Mouse (Mus musculus): Measurements from ENCODE around the gene Gse1.

Gse1 gene

GRCm38 (mm10) chr8:120372684-120373083 lies 144.4 kb downstream of the Gse1 start:
- no peak for DNase-seq (ENCODE audit: extremely low spot score, low spot score)

GRCm38 (mm10) chr8:120373621-120374020 lies 145.4 kb downstream of the Gse1 start:
- DNase-seq (ENCODE audit: extremely low spot score, low spot score) = no peak

GRCm38 (mm10) chr8:120374070-120374469 lies 145.8 kb downstream of the Gse1 start:
- DNase-seq (ENCODE audit: extremely low spot score, low spot score) = no peak

GRCm38 (mm10) chr8:120374514-120374913 lies 146.3 kb downstream of the Gse1 start:
- DNase-seq (ENCODE audit: extremely low spot score, low spot score) = peak; percentile 85

- no peak for DNase-seq (ENCODE audit: extremely low spot score, low spot score)
These were observed 146.9 kb downstream of the Gse1 start for GRCm38 (mm10) chr8:120375170-120375569.

GRCm38 (mm10) chr8:120376215-120376614 lies 148.0 kb downstream of the Gse1 start:
- DNase-seq (ENCODE audit: extremely low spot score, low spot score) = no peak

GRCm38 (mm10) chr8:120376847-120377802 lies 148.9 kb downstream of the Gse1 start:
- no peak for DNase-seq (ENCODE audit: extremely low spot score, low spot score)

GRCm38 (mm10) chr8:120377803-120378189 lies 149.5 kb downstream of the Gse1 start:
- DNase-seq (ENCODE audit: extremely low spot score, low spot score) = no peak

GRCm38 (mm10) chr8:120378306-120378705 lies 150.1 kb downstream of the Gse1 start:
- DNase-seq (ENCODE audit: extremely low spot score, low spot score) = no peak

GRCm38 (mm10) chr8:120379015-120379414 lies 150.8 kb downstream of the Gse1 start:
- DNase-seq (ENCODE audit: extremely low spot score, low spot score) = no peak

- no peak for DNase-seq (ENCODE audit: extremely low spot score, low spot score)
These were observed 153.6 kb downstream of the Gse1 start for GRCm38 (mm10) chr8:120381865-120382264.

GRCm38 (mm10) chr8:120382436-120383203 lies 154.4 kb downstream of the Gse1 start:
- no peak for DNase-seq (ENCODE audit: extremely low spot score, low spot score)

- DNase-seq (ENCODE audit: extremely low spot score, low spot score) = no peak
These were observed 154.9 kb downstream of the Gse1 start for GRCm38 (mm10) chr8:120383204-120383560.

- no peak for DNase-seq (ENCODE audit: extremely low spot score, low spot score)
These were observed 155.5 kb downstream of the Gse1 start for GRCm38 (mm10) chr8:120383713-120384112.

- no peak for DNase-seq (ENCODE audit: extremely low spot score, low spot score)
These were observed 156.5 kb downstream of the Gse1 start for GRCm38 (mm10) chr8:120384745-120385144.

- DNase-seq (ENCODE audit: extremely low spot score, low spot score) = no peak
These were observed 160.0 kb downstream of the Gse1 start for GRCm38 (mm10) chr8:120388246-120388645.

- DNase-seq (ENCODE audit: extremely low spot score, low spot score) = no peak
These were observed 162.3 kb downstream of the Gse1 start for GRCm38 (mm10) chr8:120390598-120390997.

GRCm38 (mm10) chr8:120391856-120392255 lies 163.6 kb downstream of the Gse1 start:
- DNase-seq (ENCODE audit: extremely low spot score, low spot score) = no peak

- DNase-seq (ENCODE audit: extremely low spot score, low spot score) = no peak
These were observed 164.8 kb downstream of the Gse1 start for GRCm38 (mm10) chr8:120393085-120393484.

GRCm38 (mm10) chr8:120393871-120394275 lies 165.6 kb downstream of the Gse1 start:
- DNase-seq (ENCODE audit: extremely low spot score, low spot score) = no peak

- no peak for DNase-seq (ENCODE audit: extremely low spot score, low spot score)
These were observed 167.6 kb downstream of the Gse1 start for GRCm38 (mm10) chr8:120395892-120396291.

- DNase-seq (ENCODE audit: extremely low spot score, low spot score) = no peak
These were observed 168.5 kb downstream of the Gse1 start for GRCm38 (mm10) chr8:120396756-120397155.

Data from neural tube, embryonic 10.5 days (tissue).